Mouse (Mus musculus) thymus, postnatal 36 days (tissue): ENCODE data around the gene Galnt2.

Experiments
- DNase-seq, 2 experiments: peaks; one replicate each; pipeline ENCODE4 v3.0.0; 2022; ENCODE audit warnings: mixed read lengths in 2 of 2

Galnt2 gene

DNA sequence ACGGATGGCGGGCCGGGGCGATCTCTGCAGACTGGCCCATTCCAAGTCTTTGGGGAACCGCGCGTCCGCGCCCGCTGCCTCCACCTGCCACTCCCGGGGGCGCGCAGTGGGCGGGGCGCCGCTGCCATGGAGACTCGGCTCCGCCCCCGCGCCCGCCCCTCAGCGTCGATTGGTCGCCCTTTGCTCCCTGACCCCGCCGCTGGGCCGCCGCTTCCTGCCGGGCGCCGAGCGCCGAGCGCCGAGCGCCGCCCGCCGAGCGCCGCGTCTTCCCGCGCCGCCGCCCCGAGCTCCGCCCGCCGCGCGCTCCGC lies at the start of gene Galnt2:
Gene Galnt2 (plus strand): TSS at position 216 of the 309 bp plus-strand sequence.
- DNase-seq = peak; percentile 93 to 94

DNA sequence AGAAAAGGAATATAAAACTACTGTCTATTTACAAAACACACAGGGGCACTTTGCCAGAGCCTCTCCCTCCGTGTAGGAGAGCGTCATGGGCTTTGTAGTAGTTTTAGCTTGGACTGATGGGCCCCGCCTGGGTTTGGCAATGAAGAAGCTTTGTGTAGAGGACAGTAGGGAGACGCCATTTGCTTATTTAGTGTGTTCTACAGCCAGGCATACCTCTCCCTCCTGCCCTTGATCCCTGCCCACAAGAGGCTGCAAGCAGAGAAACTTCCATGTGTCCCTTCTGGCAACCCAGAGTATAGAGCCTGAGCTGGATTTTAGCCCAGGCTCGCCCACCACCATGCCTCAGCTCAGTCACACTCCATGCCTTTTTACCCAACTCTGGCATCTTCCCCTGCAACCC lies 49.4 kb upstream of the Galnt2 start:
- no peak for DNase-seq

DNA sequence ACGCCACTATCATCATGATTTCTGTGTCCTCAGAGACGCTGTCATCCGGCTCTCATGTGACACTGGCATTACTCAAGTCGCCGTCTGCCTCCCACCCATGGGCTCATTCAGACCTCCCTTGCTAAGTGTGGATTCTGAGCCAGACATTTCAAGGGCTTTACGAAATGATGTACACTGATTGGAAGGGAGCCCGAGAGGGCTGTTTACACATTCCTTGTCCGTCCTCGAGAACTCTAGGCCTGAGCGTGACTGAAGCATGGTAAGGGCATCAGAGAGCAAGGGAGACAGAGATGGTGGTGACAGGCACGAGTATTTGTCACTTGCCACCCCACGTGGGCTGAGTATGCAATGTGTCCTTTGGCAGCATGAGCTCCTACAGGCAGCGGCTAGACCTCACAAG lies 49.0 kb upstream of the Galnt2 start:
- no peak for DNase-seq

DNA sequence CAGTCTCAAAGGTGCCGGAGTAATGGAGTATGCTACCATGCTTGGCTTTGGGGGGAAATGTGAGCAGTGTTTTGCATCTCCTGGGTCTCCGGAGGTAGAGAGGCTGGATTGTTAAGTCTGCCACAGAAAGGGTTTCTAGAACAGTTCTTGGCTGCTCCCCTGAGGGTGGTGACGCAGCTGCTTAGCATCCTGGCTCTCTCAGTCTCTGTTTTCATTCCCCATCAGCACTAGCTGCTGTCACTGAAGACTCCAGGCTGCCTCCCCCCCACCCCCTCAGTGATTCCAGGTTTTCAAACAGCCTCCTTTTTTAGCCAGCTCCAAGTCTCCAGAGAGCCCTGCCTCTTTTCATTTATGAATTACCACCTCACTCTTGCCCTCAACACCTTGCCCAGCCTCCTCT lies 47.1 kb upstream of the Galnt2 start:
- no peak for DNase-seq

DNA sequence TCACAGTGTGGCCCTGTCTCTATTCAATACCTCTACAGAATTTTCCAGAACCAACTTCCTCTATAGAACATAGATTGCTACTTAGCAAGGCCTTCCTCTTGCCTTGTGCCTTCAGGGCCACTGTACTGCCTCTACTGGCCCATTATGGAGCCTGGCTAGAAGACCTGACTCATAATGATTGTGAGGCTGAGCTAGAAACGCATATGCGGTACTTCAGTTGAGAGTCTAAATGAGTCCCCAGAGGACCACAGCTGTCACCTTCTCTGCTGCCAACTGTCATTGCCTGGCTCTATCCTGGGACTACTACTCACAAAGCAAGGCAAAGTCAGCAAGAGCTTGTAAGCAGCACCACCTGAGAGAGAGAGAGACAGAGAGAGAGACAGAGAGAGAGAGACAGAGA lies 46.7 kb upstream of the Galnt2 start:
- no peak for DNase-seq

DNA sequence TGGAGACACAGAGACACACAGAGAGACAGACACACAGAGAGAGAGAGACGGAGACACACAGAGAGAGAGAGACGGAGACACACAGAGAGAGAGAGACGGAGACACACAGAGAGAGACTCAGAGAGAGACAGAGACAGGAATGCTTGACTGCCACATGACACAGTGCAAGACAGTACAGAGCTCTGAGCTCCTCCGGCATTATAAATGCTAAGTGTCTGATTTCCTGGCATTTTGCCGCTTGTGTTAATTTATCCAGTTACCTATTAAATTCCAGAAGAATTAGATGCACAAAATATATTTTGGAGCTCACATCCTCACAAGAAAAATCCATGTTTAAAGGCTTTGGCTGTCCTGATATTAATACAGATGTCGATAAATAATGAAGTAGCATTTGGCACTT lies 46.1 kb upstream of the Galnt2 start:
- no peak for DNase-seq

DNA sequence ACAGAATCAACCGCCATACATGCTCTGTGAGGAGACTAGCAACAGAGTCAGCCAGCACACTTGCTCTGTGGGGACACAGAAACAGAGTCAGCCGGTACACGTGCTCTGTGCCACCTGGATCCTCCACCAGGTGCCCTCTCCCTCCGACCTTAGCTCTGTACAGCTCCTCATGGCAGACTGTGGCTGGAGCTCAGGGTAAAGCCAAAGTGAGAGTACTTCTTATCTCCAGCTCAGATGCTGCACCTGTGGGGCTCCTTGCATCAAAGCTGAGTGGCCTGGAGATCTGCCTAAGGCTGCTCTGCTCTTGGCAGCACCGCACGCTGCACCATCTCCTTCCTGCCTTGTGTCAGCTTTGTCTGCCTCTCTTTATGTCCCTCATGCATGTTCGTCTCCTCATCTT lies 40.8 kb upstream of the Galnt2 start:
- peak; percentile 43 to 71 for DNase-seq

DNA sequence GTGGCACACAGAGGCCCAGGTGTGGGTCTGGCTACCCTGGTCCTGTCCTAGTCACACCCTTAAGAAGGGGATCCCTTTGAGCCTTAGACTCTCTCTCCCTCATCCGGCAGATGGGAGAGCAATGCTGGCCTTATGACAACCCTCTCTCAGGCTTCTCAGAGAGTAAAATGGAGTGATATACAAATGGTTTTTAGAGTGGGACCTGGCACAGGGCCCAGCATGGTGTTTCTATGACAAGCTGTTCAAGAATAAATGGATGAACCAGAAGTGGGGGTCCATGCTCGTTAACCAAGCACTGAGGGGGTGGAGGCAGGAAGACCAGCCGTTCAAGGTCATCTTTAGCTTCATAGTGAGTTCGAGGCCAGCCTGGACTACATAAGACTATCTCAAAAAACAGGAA lies 38.9 kb upstream of the Galnt2 start:
- no peak for DNase-seq

DNA sequence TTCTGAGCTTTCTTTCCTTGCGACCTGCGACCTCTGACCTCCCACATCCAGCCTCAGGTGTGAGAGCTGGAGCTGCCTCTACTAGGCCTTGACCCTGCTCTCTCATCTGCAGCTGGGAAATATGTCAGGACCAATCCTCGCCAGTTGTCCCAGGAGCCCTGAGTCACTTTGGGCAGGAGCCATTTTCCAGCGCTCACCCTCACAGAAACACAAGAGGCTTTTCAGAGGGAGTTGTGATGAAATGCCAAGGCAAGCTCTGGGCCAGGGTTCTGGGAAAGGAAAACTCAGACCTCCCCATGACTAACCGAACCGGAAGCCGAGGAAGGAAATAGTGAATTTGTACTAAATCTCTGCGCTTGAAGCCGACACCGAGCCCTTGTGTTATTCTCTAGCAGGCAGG lies 38.2 kb upstream of the Galnt2 start:
- no peak for DNase-seq

DNA sequence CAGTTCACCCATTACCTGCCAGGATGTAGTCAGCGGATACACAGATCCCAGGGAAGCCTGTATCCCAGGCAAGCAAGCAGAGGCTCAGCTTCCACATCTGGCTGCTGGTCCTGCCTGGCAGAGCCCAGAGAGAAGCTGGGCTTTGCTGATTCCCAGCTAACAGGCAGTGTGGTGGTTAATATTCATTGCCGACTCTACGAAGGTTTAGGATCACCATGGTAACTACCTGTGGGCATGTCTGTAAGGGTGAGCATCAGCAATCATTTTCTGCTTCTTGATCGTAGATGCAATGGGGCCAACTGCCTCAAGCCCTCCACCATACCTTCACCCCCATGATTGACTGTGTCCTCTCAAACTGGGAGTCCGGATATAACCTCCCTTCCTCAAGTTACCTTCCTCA lies 37.2 kb upstream of the Galnt2 start:
- DNase-seq = no peak

DNA sequence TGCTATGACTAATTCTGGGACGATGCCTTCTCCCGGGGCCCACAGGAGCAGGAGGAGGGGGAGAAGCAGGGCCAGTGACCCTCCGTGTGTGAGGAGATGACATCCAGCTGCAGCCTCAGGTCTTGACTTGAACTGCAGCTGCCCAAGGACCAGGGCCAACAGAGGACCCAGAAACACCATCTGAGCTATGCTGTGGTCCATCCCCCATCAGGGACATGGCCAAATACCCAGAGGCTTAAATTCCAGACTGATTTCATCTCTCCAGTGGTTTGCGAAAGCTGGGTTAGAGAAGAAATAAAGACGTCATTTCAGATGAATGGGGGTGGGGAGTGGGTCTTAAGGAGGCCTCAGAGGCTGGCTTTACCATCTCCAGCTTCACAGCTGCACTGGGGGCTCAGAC lies 35.0 kb upstream of the Galnt2 start:
- no peak for DNase-seq

DNA sequence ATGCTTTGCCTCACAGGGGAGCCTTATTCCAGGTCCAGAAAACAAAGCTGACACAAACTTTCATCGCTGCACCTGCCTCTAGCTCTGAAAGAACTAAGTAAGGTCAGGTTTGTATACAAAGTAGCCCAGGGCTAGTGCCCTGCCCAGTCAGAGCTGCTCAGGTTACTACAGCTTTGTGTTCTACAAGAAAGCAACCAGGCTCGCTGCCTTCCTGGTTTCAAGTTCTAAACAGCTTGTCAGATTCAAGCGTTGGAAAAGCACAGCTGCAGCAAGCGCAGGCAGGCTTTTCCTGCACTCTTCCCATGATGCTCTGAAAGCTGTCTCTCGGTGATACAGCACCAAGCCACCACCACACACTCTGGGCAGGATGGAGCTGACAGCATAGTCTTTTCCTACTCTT lies 34.4 kb upstream of the Galnt2 start:
- DNase-seq = no peak

DNA sequence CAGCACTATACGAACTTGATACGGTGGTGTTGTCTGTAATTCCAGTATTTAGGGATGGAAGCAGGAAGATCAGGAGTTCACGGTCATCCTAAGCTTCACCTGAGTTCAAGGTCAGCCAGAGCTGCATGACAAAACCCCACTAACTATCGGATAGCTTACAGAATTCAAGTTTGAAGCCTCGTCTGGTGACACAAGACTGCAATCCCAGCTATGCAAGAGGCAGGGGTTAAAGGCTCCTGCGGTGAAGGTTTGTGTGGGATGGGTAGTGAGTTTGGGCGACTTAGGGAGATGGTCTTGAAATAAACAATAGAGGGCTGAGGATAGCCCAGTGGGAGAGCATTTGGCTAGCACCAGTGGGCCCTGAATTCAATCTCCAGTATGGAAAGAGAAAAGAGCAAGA lies 33.0 kb upstream of the Galnt2 start:
- no peak for DNase-seq

DNA sequence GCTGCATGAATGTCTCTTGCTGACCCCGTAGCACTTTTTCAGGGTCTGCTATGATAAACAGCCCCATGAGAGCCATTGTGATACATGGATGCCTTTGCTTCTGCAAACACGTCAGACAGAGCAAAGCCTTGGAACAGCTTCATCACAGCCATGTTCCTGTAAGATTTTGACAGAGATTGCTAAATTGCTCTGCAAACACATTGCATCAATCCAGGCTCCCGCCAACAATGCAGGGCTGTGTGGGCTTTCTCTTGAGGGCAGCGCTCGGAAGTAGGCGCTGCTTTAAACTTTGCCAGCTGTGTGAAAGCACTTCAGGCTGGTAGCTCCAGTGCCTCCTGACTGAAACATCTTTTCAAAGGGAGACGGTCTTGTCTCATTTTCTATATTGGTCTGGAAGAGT lies 30.8 kb upstream of the Galnt2 start:
- DNase-seq = no peak

DNA sequence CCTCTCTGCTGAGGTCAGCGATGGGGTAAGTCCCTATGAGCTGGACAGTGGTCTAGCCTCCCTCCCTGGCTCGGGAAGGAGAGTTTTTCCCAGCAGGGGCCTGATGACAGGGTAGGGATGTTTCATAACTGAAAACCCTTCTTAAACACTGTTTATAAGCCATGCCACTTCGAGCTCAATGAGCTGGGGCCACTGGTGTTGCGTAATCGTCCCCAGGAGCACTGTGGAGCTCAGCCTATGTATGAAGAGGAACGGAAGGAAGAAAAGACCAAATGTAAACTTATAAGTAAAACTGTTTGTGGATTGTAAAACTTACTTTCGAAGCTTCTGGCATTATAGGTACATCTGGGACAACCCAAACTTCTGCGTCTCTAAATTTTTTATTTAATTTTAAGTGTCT lies 29.5 kb upstream of the Galnt2 start:
- no peak for DNase-seq

DNA sequence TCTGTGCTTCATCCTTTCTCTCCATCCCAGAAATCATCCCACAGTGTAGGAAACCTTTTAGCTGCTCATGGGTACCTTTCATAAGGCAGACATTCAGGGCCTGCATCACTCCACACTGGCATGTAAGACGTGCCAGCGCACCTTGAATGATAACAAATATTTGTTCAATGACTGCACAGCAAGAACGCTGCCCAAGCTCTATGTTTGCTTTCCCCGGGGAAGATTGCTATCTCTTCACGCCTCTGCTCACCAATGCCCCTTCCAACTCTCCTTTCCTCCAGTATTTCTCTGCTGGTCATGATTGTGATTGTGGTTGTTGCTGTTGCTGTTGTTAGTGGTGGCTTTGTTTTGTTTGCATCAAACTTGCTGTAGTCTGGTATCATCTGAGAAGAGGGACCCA lies 28.3 kb upstream of the Galnt2 start:
- DNase-seq = no peak

DNA sequence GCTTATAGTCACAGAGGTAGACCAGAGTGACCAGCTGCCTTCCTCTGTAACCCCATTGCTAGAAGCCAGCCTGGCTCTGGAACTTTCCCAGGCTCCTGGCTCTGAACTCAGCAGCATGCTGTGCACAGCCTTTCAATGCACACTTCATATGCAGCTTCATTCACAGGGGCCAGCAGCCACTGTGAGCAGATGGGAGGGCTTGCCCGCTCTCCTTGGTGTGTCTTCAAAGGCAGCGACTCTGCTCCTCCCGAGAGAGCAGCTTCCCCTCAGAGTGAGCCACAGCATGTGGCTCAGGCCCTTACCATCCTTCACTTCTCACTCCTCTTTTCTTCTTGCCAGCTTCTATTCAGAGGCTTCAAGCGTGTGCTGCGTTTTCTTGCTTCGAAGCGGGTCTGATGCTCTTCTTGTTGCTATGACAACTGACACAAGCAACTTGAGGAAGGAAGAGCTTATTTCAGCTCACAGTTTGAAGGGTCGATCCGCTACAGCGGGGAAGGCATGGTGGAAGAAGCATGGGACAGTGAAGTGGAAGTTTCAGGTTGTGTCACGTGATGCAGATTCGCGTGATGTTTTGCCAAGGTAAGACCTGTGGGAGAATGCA lies 27.1 kb upstream of the Galnt2 start:
- no peak for DNase-seq

DNA sequence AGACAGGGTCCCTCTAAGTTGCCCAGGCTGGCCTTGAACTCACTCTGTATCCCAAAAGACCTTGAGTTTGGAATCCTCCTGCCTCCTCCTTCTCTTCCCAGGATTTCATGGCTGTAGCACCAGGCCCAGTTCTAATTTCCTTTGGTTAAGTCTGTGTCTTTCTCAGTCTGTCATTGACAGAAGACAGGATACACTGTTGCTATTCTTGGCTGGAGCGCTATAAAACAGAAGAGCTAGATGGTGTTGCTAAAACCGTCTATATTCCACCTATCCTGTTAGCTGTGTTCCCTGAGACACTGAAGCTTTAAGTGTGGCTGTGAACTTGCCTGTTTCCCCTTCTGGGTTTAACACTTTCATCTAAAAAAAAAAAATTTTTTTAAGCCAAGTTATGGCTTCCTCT lies 19.0 kb upstream of the Galnt2 start:
- no peak for DNase-seq

DNA sequence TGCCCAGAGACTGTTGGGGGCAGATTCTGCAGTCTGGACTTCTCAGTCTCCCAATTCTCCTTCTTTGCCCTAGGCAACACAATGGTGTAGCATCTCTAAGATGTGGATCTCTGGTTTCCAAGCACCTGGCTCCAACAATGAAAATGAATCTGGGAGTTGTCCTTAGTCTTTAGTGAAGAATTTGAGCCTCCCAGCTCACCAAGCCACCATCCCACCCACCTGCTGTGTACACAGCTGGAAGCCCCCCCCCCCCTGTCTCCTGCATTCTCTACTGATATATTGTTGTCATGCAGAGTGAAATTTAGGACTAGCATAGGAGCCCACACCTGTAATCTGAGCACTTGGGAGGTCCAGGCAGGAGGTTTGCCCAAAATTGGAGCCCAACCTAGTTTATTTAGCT lies 14.2 kb upstream of the Galnt2 start:
- no peak for DNase-seq

DNA sequence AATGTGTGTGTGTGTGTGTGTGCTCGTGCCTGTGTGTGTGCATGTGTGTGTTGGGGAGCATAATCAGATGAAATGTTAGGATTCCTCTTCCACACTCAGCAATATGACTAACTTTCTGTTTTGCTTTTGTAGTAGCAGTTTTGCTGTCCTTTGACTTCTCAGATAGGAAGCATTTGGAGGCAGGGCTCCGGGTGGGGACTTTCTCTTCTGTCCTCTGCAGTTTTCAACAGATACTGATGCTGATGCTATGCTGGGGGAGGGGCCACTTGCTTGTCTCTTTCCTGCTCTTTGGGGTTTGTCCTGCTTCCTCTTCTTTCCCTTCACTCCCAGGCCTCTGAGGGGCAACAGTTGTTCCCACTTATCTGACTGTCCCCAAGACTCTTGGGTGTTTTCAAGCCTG lies 1.3 kb upstream of the Galnt2 start:
- no peak for DNase-seq

DNA sequence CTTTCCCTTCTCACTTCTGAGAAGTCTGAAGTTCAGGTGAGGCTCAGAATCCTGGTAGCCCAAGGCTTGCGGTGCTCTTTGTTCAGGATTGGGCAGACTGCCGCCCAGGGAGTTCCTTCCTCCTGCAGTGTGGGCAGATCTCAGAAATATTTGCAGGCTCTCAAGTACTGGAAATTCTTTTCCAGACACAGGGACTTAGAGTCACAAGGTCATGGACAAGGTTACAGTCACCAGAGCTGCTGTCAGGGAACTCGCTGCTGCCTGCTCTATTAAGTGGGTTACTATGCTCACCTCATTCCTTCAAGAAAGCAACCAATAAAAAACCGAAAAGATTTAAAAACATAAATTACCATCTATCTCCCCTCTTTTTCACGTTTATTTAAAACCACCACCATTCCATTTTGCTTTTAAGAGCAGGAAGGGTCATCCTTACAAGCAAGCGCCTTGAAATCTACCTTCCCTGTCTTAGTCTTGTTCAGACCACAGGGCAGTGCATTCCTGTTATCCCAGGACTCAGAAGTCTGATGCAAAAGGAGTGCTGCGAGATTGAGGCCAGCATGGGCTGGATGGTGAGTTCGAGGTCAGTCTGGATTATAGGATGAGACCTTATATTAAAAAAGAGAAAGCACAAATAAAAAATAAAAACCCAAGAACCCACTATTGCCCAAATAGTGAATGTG lies 555 bp upstream of the Galnt2 start:
- DNase-seq = no peak

DNA sequence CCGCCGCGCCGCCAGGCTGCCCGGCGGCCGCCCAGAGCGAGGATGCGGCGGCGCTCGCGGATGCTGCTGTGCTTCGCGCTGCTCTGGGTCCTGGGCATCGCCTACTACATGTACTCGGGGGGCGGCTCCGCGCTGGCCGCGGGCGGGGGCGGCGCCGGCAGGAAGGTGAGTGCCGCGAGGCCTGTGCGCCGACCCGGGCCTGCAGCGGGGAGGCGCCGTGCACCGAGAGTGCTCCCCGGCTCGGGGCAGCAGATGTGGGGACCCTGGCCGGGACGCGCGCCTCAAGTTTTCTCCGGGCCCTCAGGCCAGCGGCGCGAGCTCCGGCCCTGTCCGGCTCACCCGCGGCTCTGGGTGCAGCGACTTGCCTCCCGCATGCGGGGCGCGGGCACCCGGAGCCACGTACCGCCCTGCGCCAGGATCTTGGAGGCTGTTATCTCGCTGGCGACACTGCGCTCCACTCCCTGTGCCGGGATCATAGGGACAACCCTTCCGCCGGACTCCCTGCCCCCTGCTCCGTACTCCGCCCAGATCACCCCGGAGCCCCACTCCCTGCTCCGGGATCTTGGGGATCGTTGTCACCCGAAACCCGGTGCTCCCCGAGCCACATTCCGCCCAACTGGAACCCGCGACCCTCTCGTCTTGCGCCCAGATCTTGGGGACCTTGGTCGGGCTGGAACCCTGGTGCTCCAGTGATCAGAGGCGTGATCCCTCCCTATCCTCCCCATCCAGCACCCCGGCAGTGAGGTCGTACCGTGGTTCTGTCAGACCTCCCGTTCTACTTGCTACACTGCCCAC lies 491 bp downstream of the Galnt2 start:
- no peak for DNase-seq

DNA sequence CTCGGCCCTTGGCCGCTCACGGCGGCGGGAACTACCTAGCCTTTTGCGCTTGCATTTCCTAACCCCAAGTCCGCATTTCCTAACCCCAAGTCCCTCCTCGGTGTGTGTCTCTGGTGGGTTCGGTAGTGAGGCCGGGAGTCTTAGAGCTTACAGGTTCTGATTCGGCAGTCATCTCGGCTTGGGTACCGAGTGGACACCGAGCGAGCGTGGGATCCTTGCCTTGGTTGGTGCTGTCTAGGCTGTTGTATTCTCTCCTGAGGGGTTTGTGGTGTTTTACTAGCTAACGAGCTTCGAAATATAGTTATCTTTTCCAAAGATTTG lies 1.0 kb downstream of the Galnt2 start:
- DNase-seq = no peak

DNA sequence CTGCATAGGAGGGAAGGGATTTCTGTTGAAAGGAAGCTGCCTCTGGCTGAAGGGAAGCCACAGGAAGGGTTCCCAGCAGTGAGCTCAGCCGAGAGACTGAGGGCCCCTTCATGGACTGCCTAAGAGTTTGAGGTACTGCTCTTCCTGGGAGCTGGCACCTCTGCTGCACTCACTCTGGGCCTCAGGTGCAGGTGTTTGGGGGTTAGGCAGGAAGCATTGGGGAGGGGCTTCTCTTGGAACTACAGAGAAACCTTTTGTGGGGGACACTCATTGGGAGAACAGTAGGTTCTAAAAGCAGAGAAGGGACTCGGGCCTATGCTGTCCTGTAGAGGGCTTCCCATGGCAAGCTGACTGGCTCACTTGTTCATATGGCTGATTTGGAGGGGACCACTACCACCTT lies 3.3 kb downstream of the Galnt2 start:
- peak; percentile 59 to 80 for DNase-seq

DNA sequence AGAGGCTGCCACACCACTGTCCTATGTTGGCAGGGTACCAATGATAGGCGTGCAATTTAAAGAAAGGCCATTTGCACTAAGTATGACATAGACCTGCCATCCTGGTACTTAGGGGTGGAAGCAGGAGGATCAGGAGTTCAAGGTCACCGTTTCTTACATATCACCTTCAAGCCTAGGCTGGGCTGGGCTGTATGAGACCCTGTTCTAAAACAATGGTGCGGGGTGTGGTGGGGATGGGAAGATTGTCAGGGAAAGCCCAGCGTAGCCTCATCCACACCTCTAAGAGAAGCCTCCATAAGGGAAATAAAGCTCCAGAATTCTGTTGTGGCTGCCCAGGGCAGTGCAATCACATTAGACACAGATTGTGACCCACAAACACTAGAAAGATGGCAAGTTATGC lies 4.3 kb downstream of the Galnt2 start:
- DNase-seq = no peak
